29 mouse cellular contexts compared by ENCODE assay signal in genomic region chr2:120341741-120342140, GRCm38 (mm10). TPM values are rescaled to one million over a fixed set of nuclear protein-coding genes. Genes with fewer than 3 reads are reported as not detected.
DNase-seq lines count a peak whose midpoint lies in the region; TF ChIP-seq lines count a peak whose summit lies in the region.
"Had no signal": no experiment of that assay in that cellular context is flagged by ENCODE, and none has a peak within 500 bp of the region (broad histone marks: within the 10 kb centered on the region; RNA-seq: fewer than 3 reads in every experiment).

No protein-coding gene starts in this region.

- no peak overlapping the region for H3K4me3 ChIP-seq in cerebellum, adult 2 months (replicated peaks; ENCODE audit: insufficient read depth, low read depth, low read length)
- H3K4me3 ChIP-seq: embryonic facial prominence, embryonic 15.5 days; erythroblast, embryonic 14.5 days; forebrain, embryonic 10.5 days; heart, embryonic 12.5 days; hindbrain, embryonic 10.5 days; hindbrain, embryonic 15.5 days had no signal

- no peak overlapping the region for H3K27ac ChIP-seq in cerebellum, adult 2 months (ENCODE audit: insufficient read depth, low read length)
- H3K27ac ChIP-seq: embryonic facial prominence, embryonic 15.5 days; forebrain, embryonic 10.5 days; hindbrain, embryonic 10.5 days; hindbrain, embryonic 15.5 days had no signal

- TF ChIP-seq POLR2A in cerebellum, adult 2 months (IDR thresholded peaks at IDR 0.05; ENCODE audit: borderline replicate concordance, insufficient read depth, low read length), result no peak

- TF ChIP-seq CTCF in cerebellum, adult 2 months (IDR thresholded peaks at IDR 0.05; ENCODE audit: borderline replicate concordance, insufficient read depth, low read depth, low read length), result no peak

- 5% methylated on average over 1 of the region's 1 CpGs for WGBS in cerebellum, adult 2 months

- DNase-seq in testis, postnatal 10 days (ENCODE audit: low spot score), result peak; percentile 12
- DNase-seq in testis, postnatal 14 days (ENCODE audit: low spot score), result no peak
- peak; percentile 60 to 68 for DNase-seq in cerebellum, adult 2 months
- peak; percentile 43 to 52 for DNase-seq in cerebellum, postnatal 10 days
- no peak for DNase-seq in urinary bladder, adult 18-20 months (ENCODE audit: low spot score in 2 of 2)
- no peak for DNase-seq in left cerebral cortex, adult 8-10 months (ENCODE audit: low spot score in 2 of 2)
- no peak for DNase-seq in thymus, postnatal 0 days (ENCODE audit: low spot score)
- DNase-seq: adrenal gland, postnatal 14 days; embryo, embryonic 11 days; gastrocnemius, postnatal 10 days; kidney, adult 2 months had no signal

- H3K4me1 ChIP-seq in cerebellum, adult 2 months (ENCODE audit: control insufficient read depth, insufficient read depth, low read length), result peaks cover 4% of the 10 kb centered on the region; the same call in 1 of the 2 replicates
- H3K4me1 ChIP-seq: embryonic facial prominence, embryonic 15.5 days; forebrain, embryonic 10.5 days; heart, embryonic 12.5 days; hindbrain, embryonic 10.5 days; hindbrain, embryonic 15.5 days had no signal

- no peaks in the 10 kb centered on the region for H3K27me3 ChIP-seq in cerebellum, adult 2 months (ENCODE audit: control insufficient read depth, insufficient read depth, low read length)
- H3K27me3 ChIP-seq: CH12.LX; embryonic facial prominence, embryonic 15.5 days; heart, embryonic 12.5 days; hindbrain, embryonic 15.5 days; Patski had no signal

RNA-seq across cellular contexts. Expression of gene Vps39, which starts 11.2 kb away (rescaled TPM):
- polyA plus RNA-seq in cerebellum, adult 2 months (2012; rRNA removed), result 66.1 and 66.6 TPM in 2 replicates
- 10 to 100 TPM; 64.7 to 71.1 (median 69.0) TPM for total RNA-seq in left cerebral cortex, adult 8-10 months (2022)
- polyA plus RNA-seq in thymus, postnatal 0 days (2015; fragmentation: Nextera tagmentation; extraction: Ambion mirVana), result 25.4 and 25.7 TPM in 2 replicates

RNA-seq across cellular contexts. Expression of gene Pla2g4f, which starts 27.8 kb away (rescaled TPM):
- polyA plus RNA-seq in cerebellum, adult 2 months (2012; rRNA removed), result 0.05 and 0.07 TPM in 2 replicates
- not detected for total RNA-seq in left cerebral cortex, adult 8-10 months (2022)
- polyA plus RNA-seq in thymus, postnatal 0 days (2015; fragmentation: Nextera tagmentation; extraction: Ambion mirVana), result 0.30 and 0.32 TPM in 2 replicates
- total RNA-seq: adrenal gland, adult 18-20 months; adrenal gland, postnatal 14 days; gastrocnemius, postnatal 10 days; heart, postnatal 25 days had no signal
- polyA plus RNA-seq: embryonic facial prominence, embryonic 11.5 days; erythroblast, embryonic 14.5 days; forebrain, embryonic 10.5 days; forebrain, embryonic 14.5 days; heart, embryonic 12.5 days; hindbrain, embryonic 10.5 days; Patski had no signal

RNA-seq across cellular contexts. Expression of gene Pla2g4d, which starts 52.7 kb away (rescaled TPM):
- polyA plus RNA-seq in cerebellum, adult 2 months (2012; rRNA removed), result 0.07 and 0.08 TPM in 2 replicates
- total RNA-seq in left cerebral cortex, adult 8-10 months (2022), result not detected
- polyA plus RNA-seq in thymus, postnatal 0 days (2015; fragmentation: Nextera tagmentation; extraction: Ambion mirVana), result 0.08 and 0.13 TPM in 2 replicates
- total RNA-seq: adrenal gland, postnatal 14 days; CH12.LX; common myeloid progenitor, adult 5-6 weeks; gastrocnemius, postnatal 10 days; gastrocnemius, postnatal 4 days; heart, adult 8-10 months; heart, postnatal 25 days had no signal
- polyA plus RNA-seq: activated CD4-positive, CD25-positive, alpha-beta regulatory T cell, adult 4 months; erythroblast, embryonic 14.5 days; forebrain, embryonic 14.5 days; heart, embryonic 12.5 days; heart, embryonic 16.5 days; hindbrain, embryonic 10.5 days; hindbrain, embryonic 15.5 days; intestine, embryonic 16.5 days; kidney, adult 2 months; Patski had no signal

Comparison
In these comparisons a context has a peak if more than half of its experiments do, and no peak if none do; other contexts are left out.
1. DNase-seq: peak in testis, postnatal 10 days (single experiment), cerebellum, adult 2 months (2 of 2) and cerebellum, postnatal 10 days (2 of 2); none in testis, postnatal 14 days (single experiment), urinary bladder, adult 18-20 months (0 of 2), left cerebral cortex, adult 8-10 months (0 of 2) and thymus, postnatal 0 days (single experiment).